Mouse (Mus musculus): ENCODE results near the gene Glrp1. TPM values are rescaled to one million over a fixed set of nuclear protein-coding genes. Genes with fewer than 3 reads are reported as not detected.

Gene Glrp1
- polyA plus RNA-seq, 1 experiment from 2014 or later, result not detected

DNA sequence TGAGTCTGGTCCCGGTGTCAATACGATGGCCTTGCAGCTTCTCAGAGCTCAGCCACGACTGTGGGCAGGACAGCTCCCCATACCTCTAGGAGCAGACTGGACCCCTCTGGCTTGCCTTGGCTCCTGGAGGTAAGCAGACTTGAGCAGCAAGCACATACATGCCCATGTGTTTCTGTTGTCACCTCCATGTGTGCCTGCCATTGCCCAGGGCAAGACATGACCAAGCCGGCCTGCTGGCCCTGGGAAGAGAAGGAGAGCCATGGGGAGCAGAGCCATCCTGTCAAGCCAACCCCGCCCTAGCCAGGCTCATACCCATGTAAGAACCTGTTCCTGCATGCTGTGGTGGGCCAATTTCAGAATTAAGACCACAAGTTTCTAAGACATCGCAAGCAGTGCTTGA, 4.2 kb downstream of the Glrp1 start:
- Histone ChIP-seq H3K4me2 (ENCODE audit: low read depth, low read length) (no peak overlapping the region), H3K4me3 (ENCODE audit: low read length) (no peak overlapping the region), H3K9ac (ENCODE audit: low read depth, low read length) (no peak overlapping the region), H3K36me3 (ENCODE audit: control insufficient read depth, insufficient read depth, low read length) (no peaks in the 10 kb centered on the region), H3K9me3 (ENCODE audit: control insufficient read depth, low read length) (no peaks in the 10 kb centered on the region), H3K4me1 (ENCODE audit: control insufficient read depth, insufficient read depth, low read length) (no peaks in the 10 kb centered on the region), H3K27me3 (replicated peaks; ENCODE audit: control insufficient read depth, insufficient read depth, low read length) (no peaks in the 10 kb centered on the region), H3K27ac (ENCODE audit: low read length) (no peak overlapping the region)
- 77% methylated on average over 6 of the region's 6 CpGs for WGBS
- no peak for ATAC-seq

- 12% methylated on average over 7 of the region's 7 CpGs for WGBS
- Histone ChIP-seq H3K9me3 (ENCODE audit: control insufficient read depth, low read length) (no peaks in the 10 kb centered on the region), H3K36me3 (ENCODE audit: control insufficient read depth, insufficient read depth, low read length) (no peaks in the 10 kb centered on the region), H3K27ac (ENCODE audit: low read length) (no peak overlapping the region), H3K9ac (ENCODE audit: low read depth, low read length) (no peak overlapping the region), H3K4me1 (ENCODE audit: control insufficient read depth, insufficient read depth, low read length) (no peaks in the 10 kb centered on the region), H3K4me2 (ENCODE audit: low read depth, low read length) (no peak overlapping the region), H3K4me3 (ENCODE audit: low read length) (no peak overlapping the region), H3K27me3 (replicated peaks; ENCODE audit: control insufficient read depth, insufficient read depth, low read length) (no peaks in the 10 kb centered on the region)
- no peak for ATAC-seq
These were observed 5.3 kb downstream of the Glrp1 start for GRCm38 (mm10) chr1:88504531-88504945.

GRCm38 (mm10) chr1:88502822-88503221, 7.0 kb downstream of the Glrp1 start:
- no peak for ATAC-seq
- H3K36me3 ChIP-seq (ENCODE audit: control insufficient read depth, insufficient read depth, low read length), result no peaks in the 10 kb centered on the region
- no peak overlapping the region for H3K27ac ChIP-seq (ENCODE audit: low read length)
- no peaks in the 10 kb centered on the region for H3K9me3 ChIP-seq (ENCODE audit: control insufficient read depth, low read length)
- H3K4me2 ChIP-seq (ENCODE audit: low read depth, low read length), result no peak overlapping the region
- 96% methylated on average over 1 of the region's 1 CpGs for WGBS
- H3K9ac ChIP-seq (ENCODE audit: low read depth, low read length), result no peak overlapping the region
- H3K4me1 ChIP-seq (ENCODE audit: control insufficient read depth, insufficient read depth, low read length), result no peaks in the 10 kb centered on the region
- no peaks in the 10 kb centered on the region for H3K27me3 ChIP-seq (replicated peaks; ENCODE audit: control insufficient read depth, insufficient read depth, low read length)
- H3K4me3 ChIP-seq (ENCODE audit: low read length), result no peak overlapping the region

DNA sequence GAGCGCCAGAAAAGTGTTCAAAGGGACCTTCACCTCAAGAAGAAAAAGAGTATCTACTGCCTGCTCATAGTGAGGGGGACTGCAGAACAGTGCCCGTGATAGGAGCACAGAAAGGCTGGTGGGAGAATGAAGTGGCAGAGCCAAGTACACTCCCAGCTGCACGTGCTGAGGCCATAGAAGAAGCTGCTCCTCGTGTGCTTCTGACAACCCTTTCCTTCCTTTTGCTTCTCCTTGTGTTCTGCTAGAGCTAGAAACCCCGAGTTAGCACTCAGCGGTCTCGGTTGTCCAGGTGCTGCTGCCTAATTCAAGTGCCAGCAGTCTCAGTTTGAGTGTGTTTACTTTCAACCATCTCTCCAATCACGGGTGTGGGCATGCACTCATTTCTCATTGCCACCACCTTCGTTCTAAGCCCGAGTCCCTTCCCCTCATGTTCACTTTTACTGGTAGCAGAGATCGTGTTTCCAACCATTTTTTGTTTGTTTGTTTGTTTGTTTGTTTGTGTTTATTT, 10.6 kb downstream of the Glrp1 start:
- H3K9me3 ChIP-seq (ENCODE audit: control insufficient read depth, low read length), result no peaks in the 10 kb centered on the region
- H3K9ac ChIP-seq (ENCODE audit: low read depth, low read length), result no peak overlapping the region
- no peak overlapping the region for H3K4me2 ChIP-seq (ENCODE audit: low read depth, low read length)
- no peaks in the 10 kb centered on the region for H3K4me1 ChIP-seq (ENCODE audit: control insufficient read depth, insufficient read depth, low read length)
- ATAC-seq, result no peak
- WGBS, result 63% methylated on average over 11 of the region's 11 CpGs
- no peaks in the 10 kb centered on the region for H3K36me3 ChIP-seq (ENCODE audit: control insufficient read depth, insufficient read depth, low read length)
- no peak overlapping the region for H3K27ac ChIP-seq (ENCODE audit: low read length)
- H3K27me3 ChIP-seq (replicated peaks; ENCODE audit: control insufficient read depth, insufficient read depth, low read length), result no peaks in the 10 kb centered on the region
- no peak overlapping the region for H3K4me3 ChIP-seq (ENCODE audit: low read length)

DNA sequence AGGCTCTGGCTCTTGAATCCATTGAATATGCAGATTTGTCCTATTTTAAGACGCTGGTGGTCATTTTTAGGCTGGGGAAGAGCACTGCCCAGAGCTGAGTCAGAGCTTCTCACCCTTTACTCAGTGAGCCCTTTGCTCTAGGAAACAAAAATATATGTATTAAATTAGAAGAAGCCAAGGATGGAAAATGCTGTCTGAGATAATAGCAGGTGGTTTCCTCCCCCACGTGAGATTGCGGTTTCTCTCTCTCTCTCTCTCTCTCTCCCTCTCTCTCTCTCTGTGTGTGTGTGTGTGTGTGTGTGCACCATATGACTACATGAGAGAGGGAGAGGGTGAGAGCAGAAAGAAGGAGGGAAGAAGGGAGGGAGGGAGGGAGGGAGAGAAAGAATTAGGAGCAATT, 12.5 kb downstream of the Glrp1 start:
- 79% methylated on average over 3 of the region's 3 CpGs for WGBS
- no peak for ATAC-seq
- H3K4me2 ChIP-seq (ENCODE audit: low read depth, low read length), result no peak overlapping the region

DNA sequence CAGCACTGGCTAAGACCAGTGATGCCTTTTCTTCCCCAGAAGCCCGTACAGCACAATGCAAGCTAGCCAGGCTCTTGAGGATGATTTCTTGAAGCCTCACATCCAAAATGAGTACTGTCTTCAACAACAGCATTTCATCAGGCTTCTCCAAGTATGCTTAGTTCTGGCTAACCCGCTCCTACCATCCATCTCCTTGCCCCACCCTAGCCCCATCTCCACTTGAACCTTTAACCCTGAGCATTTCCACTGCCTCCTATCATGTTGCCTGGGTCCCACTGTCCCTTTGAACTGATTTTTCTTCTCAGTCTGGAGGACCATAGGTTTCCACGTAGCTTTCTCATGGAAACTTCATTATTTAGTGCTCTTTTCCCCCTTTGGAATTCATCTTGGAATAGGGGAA, 17.5 kb downstream of the Glrp1 start:
- H3K4me3 ChIP-seq (ENCODE audit: low read length), result no peak overlapping the region
- H3K9me3 ChIP-seq (ENCODE audit: control insufficient read depth, low read length), result no peaks in the 10 kb centered on the region
- H3K4me1 ChIP-seq (ENCODE audit: control insufficient read depth, insufficient read depth, low read length), result 0 out of 2 replicates have a peak, but pooled peaks cover 3% of the 10 kb centered on the region
- H3K27me3 ChIP-seq (replicated peaks; ENCODE audit: control insufficient read depth, insufficient read depth, low read length), result no peaks in the 10 kb centered on the region
- no peak overlapping the region for H3K9ac ChIP-seq (ENCODE audit: low read depth, low read length)
- WGBS, result 79% methylated on average over 3 of the region's 3 CpGs
- no peak overlapping the region for H3K4me2 ChIP-seq (ENCODE audit: low read depth, low read length)
- no peak overlapping the region for H3K27ac ChIP-seq (ENCODE audit: low read length)
- ATAC-seq, result no peak; the same call in 1 of the 2 replicates
- H3K36me3 ChIP-seq (ENCODE audit: control insufficient read depth, insufficient read depth, low read length), result no peaks in the 10 kb centered on the region

More for the DNA sequence above, 12.5 kb downstream of the Glrp1 start:
- no peaks in the 10 kb centered on the region for H3K36me3 ChIP-seq (ENCODE audit: control insufficient read depth, insufficient read depth, low read length)
- no peak overlapping the region for H3K27ac ChIP-seq (ENCODE audit: low read length)
- H3K4me3 ChIP-seq (ENCODE audit: low read length), result no peak overlapping the region
- H3K9me3 ChIP-seq (ENCODE audit: control insufficient read depth, low read length), result no peaks in the 10 kb centered on the region
- no peaks in the 10 kb centered on the region for H3K4me1 ChIP-seq (ENCODE audit: control insufficient read depth, insufficient read depth, low read length)
- no peak overlapping the region for H3K9ac ChIP-seq (ENCODE audit: low read depth, low read length)
- no peaks in the 10 kb centered on the region for H3K27me3 ChIP-seq (replicated peaks; ENCODE audit: control insufficient read depth, insufficient read depth, low read length)

- Histone ChIP-seq H3K9me3 (ENCODE audit: control insufficient read depth, low read length) (no peaks in the 10 kb centered on the region), H3K36me3 (ENCODE audit: control insufficient read depth, insufficient read depth, low read length) (no peaks in the 10 kb centered on the region), H3K4me2 (ENCODE audit: low read depth, low read length) (no peak overlapping the region), H3K4me1 (ENCODE audit: control insufficient read depth, insufficient read depth, low read length) (0 out of 2 replicates have a peak, but pooled peaks cover 3% of the 10 kb centered on the region), H3K4me3 (ENCODE audit: low read length) (no peak overlapping the region), H3K27ac (ENCODE audit: low read length) (no peak overlapping the region), H3K27me3 (replicated peaks; ENCODE audit: control insufficient read depth, insufficient read depth, low read length) (no peaks in the 10 kb centered on the region), H3K9ac (ENCODE audit: low read depth, low read length) (no peak overlapping the region)
- ATAC-seq, result peak; percentile 80
- 43% methylated on average over 17 of the region's 17 CpGs for whole genome bisulfite sequencing
These were observed 18.1 kb downstream of the Glrp1 start for GRCm38 (mm10) chr1:88491617-88492378.

DNA sequence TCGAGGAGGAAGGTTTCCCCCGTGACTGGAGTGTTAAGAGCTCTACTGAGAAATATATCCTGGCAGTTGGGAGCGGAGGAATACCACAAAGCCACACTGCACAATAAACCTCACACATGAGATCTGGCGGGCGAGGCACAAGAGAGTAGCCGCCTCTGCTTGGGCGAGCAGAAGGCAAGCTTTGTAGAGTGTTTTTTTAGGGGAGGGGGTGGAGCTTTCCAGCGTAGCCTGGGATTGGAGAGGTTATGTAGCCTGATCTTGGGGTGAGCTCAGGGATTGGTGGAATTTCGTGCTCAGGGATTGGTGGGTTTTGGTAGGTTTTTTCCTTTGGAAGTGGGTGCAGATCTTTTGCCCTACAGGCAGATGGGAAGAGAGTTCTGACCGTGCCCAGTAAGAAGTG, 19.7 kb downstream of the Glrp1 start:
- H3K9me3 ChIP-seq (ENCODE audit: control insufficient read depth, low read length), result no peaks in the 10 kb centered on the region
- H3K4me3 ChIP-seq (ENCODE audit: low read length), result no peak overlapping the region
- ATAC-seq, result no peak
- H3K4me2 ChIP-seq (ENCODE audit: low read depth, low read length), result no peak overlapping the region
- H3K27ac ChIP-seq (ENCODE audit: low read length), result no peak overlapping the region
- 0 out of 2 replicates have a peak, but pooled peaks cover 3% of the 10 kb centered on the region for H3K4me1 ChIP-seq (ENCODE audit: control insufficient read depth, insufficient read depth, low read length)
- 90% methylated on average over 10 of the region's 10 CpGs for WGBS
- no peaks in the 10 kb centered on the region for H3K27me3 ChIP-seq (replicated peaks; ENCODE audit: control insufficient read depth, insufficient read depth, low read length)
- H3K9ac ChIP-seq (ENCODE audit: low read depth, low read length), result no peak overlapping the region
- no peaks in the 10 kb centered on the region for H3K36me3 ChIP-seq (ENCODE audit: control insufficient read depth, insufficient read depth, low read length)

DNA sequence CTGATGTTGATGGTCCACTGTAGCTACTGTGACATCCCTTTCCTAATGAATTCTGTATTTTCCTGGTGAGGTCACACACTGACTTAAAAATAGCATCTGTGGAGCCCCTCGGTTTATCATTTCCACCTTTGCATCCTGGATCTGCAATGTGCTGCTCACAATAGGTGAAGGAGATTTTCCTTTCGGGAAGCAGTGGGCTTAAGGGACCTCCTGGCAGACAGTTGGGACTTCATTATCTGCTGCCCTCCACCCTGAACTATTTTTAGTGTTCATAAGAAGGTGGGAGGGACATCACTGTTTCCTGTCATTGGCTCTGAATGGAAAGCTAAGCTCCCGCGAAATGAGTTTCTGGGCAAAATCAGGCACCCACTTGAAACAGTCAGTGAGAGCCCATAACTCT, 20.9 kb downstream of the Glrp1 start:
- ATAC-seq, result no peak
- 52% methylated on average over 4 of the region's 4 CpGs for WGBS
- H3K4me1 ChIP-seq (ENCODE audit: control insufficient read depth, insufficient read depth, low read length), result 0 out of 2 replicates have a peak, but pooled peaks cover 3% of the 10 kb centered on the region

More for the DNA sequence above, 20.9 kb downstream of the Glrp1 start:
- Histone ChIP-seq H3K4me2 (ENCODE audit: low read depth, low read length) (no peak overlapping the region), H3K27ac (ENCODE audit: low read length) (no peak overlapping the region), H3K4me3 (ENCODE audit: low read length) (no peak overlapping the region), H3K36me3 (ENCODE audit: control insufficient read depth, insufficient read depth, low read length) (no peaks in the 10 kb centered on the region), H3K9ac (ENCODE audit: low read depth, low read length) (no peak overlapping the region), H3K9me3 (ENCODE audit: control insufficient read depth, low read length) (no peaks in the 10 kb centered on the region), H3K27me3 (replicated peaks; ENCODE audit: control insufficient read depth, insufficient read depth, low read length) (no peaks in the 10 kb centered on the region)

Data from intestine, embryonic 16.5 days (tissue).